Comparison of ENCODE assay signal across 18 mouse cellular contexts in genomic region chr13:97317633-97318032, GRCm38 (mm10).
A peak's percentile ranks its signal among the peaks of the same experiment; 100 is the strongest.
DNase-seq lines count a peak whose midpoint lies in the region; ATAC-seq lines count a peak whose summit lies in the region.
"Had no signal": no experiment of that assay in that cellular context is flagged by ENCODE, and none has a peak within 500 bp of the region (broad histone marks: within the 10 kb centered on the region; RNA-seq: fewer than 3 reads in every experiment).

No protein-coding gene starts in this region.

- H3K9me3 ChIP-seq in midbrain, embryonic 10.5 days (replicated peaks) = no peaks in the 10 kb centered on the region
- no peaks in the 10 kb centered on the region for H3K9me3 ChIP-seq in midbrain, embryonic 16.5 days (replicated peaks; ENCODE audit: control insufficient read depth, low read length, poor library complexity, severe bottlenecking)
- no peaks in the 10 kb centered on the region for H3K9me3 ChIP-seq in hindbrain, embryonic 15.5 days
- H3K9me3 ChIP-seq in neural tube, embryonic 14.5 days (ENCODE audit: control insufficient read depth, low read length) = no peaks in the 10 kb centered on the region
- H3K9me3 ChIP-seq: liver, embryonic 12.5 days had no signal

- no peak overlapping the region for H3K9ac ChIP-seq in midbrain, embryonic 16.5 days (ENCODE audit: low read depth, low read length)
- no peak overlapping the region for H3K9ac ChIP-seq in hindbrain, embryonic 15.5 days
- H3K9ac ChIP-seq in neural tube, embryonic 14.5 days (replicated peaks; ENCODE audit: low read depth, low read length) = no peak overlapping the region
- H3K9ac ChIP-seq: liver, embryonic 12.5 days had no signal

- peaks cover 32% of the 10 kb centered on the region for H3K4me1 ChIP-seq in midbrain, embryonic 10.5 days
- H3K4me1 ChIP-seq in midbrain, embryonic 16.5 days (ENCODE audit: control insufficient read depth, insufficient read depth, low read length) = peaks cover 8% of the 10 kb centered on the region; the same call in 1 of the 2 replicates
- H3K4me1 ChIP-seq in hindbrain, embryonic 15.5 days (replicated peaks) = peaks cover 19% of the 10 kb centered on the region
- H3K4me1 ChIP-seq in neural tube, embryonic 14.5 days (ENCODE audit: control insufficient read depth, insufficient read depth, low read length) = peaks cover 13% of the 10 kb centered on the region

- intact Hi-C loops in heart, postnatal 25 days (cut with DNase I) = no loop called here

- 25% methylated on average over 3 of the region's 3 CpGs for WGBS in midbrain, embryonic 10.5 days
- 23% methylated on average over 3 of the region's 3 CpGs for WGBS in midbrain, embryonic 16.5 days
- 19% methylated on average over 3 of the region's 3 CpGs for WGBS in hindbrain, embryonic 15.5 days
- 5% methylated on average over 3 of the region's 3 CpGs for WGBS in neural tube, embryonic 14.5 days

- peaks cover 8% of the 10 kb centered on the region for H3K27me3 ChIP-seq in midbrain, embryonic 10.5 days (ENCODE audit: low read depth, poor library complexity, severe bottlenecking)
- H3K27me3 ChIP-seq in midbrain, embryonic 16.5 days (ENCODE audit: control insufficient read depth, insufficient read depth, low read depth, low read length) = no peaks in the 10 kb centered on the region
- no peaks in the 10 kb centered on the region for H3K27me3 ChIP-seq in hindbrain, embryonic 15.5 days
- no peaks in the 10 kb centered on the region for H3K27me3 ChIP-seq in neural tube, embryonic 14.5 days (ENCODE audit: control insufficient read depth, insufficient read depth, low read length)
- H3K27me3 ChIP-seq: liver, embryonic 12.5 days had no signal

- ATAC-seq in midbrain, embryonic 16.5 days = no peak
- ATAC-seq in hindbrain, embryonic 15.5 days (ENCODE audit: low FRiP score, low read depth) = peak; percentile 73
- ATAC-seq in neural tube, embryonic 14.5 days (ENCODE audit: low read depth) = peak; percentile 84; the same call in 1 of the 2 replicates
- ATAC-seq: activated CD4-positive, CD25-positive, alpha-beta regulatory T cell, adult 4 months; liver, embryonic 12.5 days had no signal

- H3K4me3 ChIP-seq in midbrain, embryonic 10.5 days = no peak overlapping the region
- no peak overlapping the region for H3K4me3 ChIP-seq in midbrain, embryonic 16.5 days (ENCODE audit: low read depth, low read length)
- no peak overlapping the region for H3K4me3 ChIP-seq in hindbrain, embryonic 15.5 days
- no peak overlapping the region for H3K4me3 ChIP-seq in neural tube, embryonic 14.5 days (ENCODE audit: low read depth, low read length)
- H3K4me3 ChIP-seq: erythroblast, embryonic 14.5 days; gastrocnemius, adult 2 months; liver, embryonic 12.5 days had no signal

- peak overlapping the region; percentile 61 for H3K27ac ChIP-seq in midbrain, embryonic 10.5 days (replicated peaks)
- no peak overlapping the region for H3K27ac ChIP-seq in midbrain, embryonic 16.5 days (ENCODE audit: low read length)
- peak overlapping the region; percentile 67; the same call in 1 of the 2 replicates for H3K27ac ChIP-seq in hindbrain, embryonic 15.5 days (replicated peaks)
- peak overlapping the region; percentile 60; the same call in 1 of the 2 replicates for H3K27ac ChIP-seq in neural tube, embryonic 14.5 days (ENCODE audit: low read depth, low read length)
- H3K27ac ChIP-seq: gastrocnemius, adult 2 months; liver, embryonic 12.5 days had no signal

- H3K36me3 ChIP-seq in midbrain, embryonic 10.5 days = no peaks in the 10 kb centered on the region
- H3K36me3 ChIP-seq in midbrain, embryonic 16.5 days (ENCODE audit: control insufficient read depth, insufficient read depth, low read length) = no peaks in the 10 kb centered on the region
- H3K36me3 ChIP-seq in hindbrain, embryonic 15.5 days = no peaks in the 10 kb centered on the region
- H3K36me3 ChIP-seq in neural tube, embryonic 14.5 days (ENCODE audit: control insufficient read depth, insufficient read depth, low read length) = no peaks in the 10 kb centered on the region
- H3K36me3 ChIP-seq: liver, embryonic 12.5 days had no signal

- no peak overlapping the region for H3K4me2 ChIP-seq in midbrain, embryonic 16.5 days (ENCODE audit: low read length)
- H3K4me2 ChIP-seq in hindbrain, embryonic 15.5 days = no peak overlapping the region
- H3K4me2 ChIP-seq in neural tube, embryonic 14.5 days (ENCODE audit: low read depth, low read length) = no peak overlapping the region
- H3K4me2 ChIP-seq: liver, embryonic 12.5 days had no signal

- DNase-seq in midbrain, embryonic 10.5 days (ENCODE audit: low spot score) = no peak
- DNase-seq in embryo, embryonic 9.5 days (ENCODE audit: extremely low spot score) = peak; percentile 37
- DNase-seq in heart, postnatal 25 days (ENCODE audit: low spot score) = no peak
- DNase-seq in ovary, postnatal 14 days (ENCODE audit: low spot score) = no peak
- DNase-seq: cerebellum, adult 18-20 months; gastrocnemius, adult 2 months; heart, postnatal 4 days; kidney, adult 2 months; layer of hippocampus, adult 9-11 months; left cerebral cortex, postnatal 4 days; right cerebral cortex, postnatal 4 days; thymus, adult 2 months had no signal
